Mouse (Mus musculus): ENCODE measurements around the gene Pxylp1.

DNA sequence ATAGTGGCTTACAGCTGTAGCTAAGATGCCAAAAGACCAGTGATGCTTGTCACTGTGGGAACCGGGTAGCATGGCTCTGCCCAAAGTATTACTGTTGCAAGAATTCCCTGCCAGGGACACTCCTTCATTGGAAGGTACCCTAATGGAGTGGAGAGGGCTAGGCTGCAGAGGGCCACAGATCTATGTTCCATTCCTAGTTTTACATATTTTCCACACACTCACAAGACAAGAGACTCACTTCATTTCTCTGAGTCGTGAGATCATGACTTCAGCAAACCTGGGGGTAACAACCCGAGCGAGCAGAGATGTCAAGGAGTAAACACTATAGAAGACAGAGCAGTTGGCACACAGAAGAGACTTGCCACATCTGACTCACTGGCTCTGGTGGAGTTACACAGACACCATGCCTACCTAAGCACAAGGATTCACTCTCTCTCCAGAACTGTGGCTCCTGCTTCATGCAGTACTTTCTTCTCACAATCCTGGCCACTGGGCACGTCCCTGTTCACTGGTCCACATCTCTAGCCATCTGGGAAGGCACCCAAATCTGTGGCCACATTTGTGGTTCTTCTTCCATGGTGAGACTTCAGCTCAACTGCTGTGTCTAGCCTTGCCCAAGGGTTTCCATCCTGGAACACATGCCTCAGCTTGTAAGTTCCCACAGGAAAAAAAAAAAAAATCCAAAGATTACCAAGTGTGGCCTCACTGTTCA is 31.9 kb downstream of the Pxylp1 start:
- TF ChIP-seq CTCF (IDR thresholded peaks at IDR 0.05; ENCODE audit: low read depth, low read length) (no peak), POLR2A (IDR thresholded peaks at IDR 0.05; ENCODE audit: borderline replicate concordance, low read depth, low read length) (no peak)

Measured in bone marrow macrophage, adult 2 months (primary cell).